Mouse (Mus musculus): ENCODE measurements around the gene Gm11020. TPM values are rescaled to one million over a fixed set of nuclear protein-coding genes. Genes with fewer than 3 reads are reported as not detected.

The Gm11020 gene
- total RNA-seq, 2 experiments from 2014 or later: not detected

GRCm38 (mm10) chr8:104342426-104342825 lies 21.1 kb downstream of the Gm11020 start:
- no peak for DNase-seq

DNA sequence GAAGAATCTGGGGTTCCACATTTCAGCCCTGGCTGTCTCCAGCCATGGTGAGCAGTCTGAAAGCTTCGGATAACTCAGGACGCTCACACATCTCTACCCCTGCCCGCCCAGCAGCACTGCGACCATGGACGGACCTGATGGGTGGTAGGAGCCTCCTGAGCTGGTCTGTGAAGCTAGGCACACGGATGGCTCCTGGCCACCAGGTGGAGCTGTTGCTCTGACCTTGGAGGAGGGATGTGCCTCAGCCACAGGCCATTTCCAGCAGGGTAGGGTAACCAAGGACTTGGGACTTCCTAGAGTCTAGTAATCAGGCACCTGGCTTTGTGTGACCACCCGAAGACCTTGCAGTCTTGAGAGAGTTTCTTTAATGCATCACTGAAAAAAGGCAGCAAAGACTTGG lies 22.6 kb downstream of the Gm11020 start:
- DNase-seq: peak; percentile 90 to 93

DNA sequence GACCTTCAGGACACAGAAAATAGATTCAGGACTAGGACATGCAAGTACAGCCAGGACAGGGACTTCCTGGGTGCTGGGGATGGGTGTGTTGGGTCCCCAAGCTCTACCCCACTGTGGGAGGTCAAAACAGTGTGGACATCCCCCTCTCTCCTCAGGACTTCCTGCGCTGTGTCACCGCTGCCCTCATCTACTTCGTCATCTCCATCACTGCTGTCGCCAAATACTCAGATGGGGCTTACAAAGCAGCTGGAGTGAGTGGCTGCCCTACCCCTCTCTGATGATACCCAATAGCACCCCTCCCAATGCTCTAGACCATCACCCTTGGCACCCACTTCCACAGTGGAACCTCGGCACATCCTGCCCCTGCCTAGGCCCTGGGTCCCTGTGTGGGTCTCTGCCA lies 23.3 kb downstream of the Gm11020 start:
- DNase-seq: no peak

DNA sequence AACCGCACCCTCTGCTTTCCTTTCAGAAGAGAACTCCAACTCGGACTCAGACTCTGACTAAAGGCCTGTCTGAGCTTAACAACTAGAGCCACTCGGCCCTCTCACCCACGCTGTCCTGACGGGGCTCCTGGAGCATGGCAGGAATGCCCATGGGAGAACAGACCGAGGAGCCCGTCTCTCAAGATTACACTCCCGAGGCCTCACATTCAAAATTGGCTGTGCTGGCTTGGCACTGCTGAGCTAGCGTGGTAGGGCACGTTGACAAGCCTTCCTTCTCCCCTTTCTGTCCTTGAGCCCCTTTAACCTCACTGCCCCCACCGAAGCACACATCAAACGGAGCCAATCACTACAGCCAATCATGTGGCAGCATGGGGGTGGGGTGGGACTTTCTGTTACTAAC lies 25.3 kb downstream of the Gm11020 start:
- peak; percentile 18 to 42 for DNase-seq

DNA sequence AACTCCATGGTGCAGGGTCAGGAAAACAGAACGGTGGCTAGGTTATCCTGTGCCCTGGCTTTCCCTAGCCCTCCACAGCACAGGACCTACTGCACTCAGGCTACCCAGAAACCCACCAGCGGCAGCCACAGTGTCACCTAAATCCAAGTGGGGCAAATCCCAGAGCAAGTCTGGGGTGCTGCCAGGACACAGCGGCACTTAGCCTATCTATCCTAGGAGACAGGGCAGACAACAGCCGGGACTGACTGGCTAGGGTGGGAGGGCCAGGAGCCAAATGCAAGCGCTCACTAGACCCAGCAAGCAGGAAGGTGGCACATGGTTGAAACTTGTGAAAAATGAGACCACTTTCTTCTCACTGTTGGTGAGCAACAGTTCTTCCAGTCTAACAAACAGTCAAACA lies 27.6 kb downstream of the Gm11020 start:
- DNase-seq: no peak

- DNase-seq: no peak
Measured at GRCm38 (mm10) chr8:104350047-104350446, 28.7 kb downstream of the Gm11020 start.

DNA sequence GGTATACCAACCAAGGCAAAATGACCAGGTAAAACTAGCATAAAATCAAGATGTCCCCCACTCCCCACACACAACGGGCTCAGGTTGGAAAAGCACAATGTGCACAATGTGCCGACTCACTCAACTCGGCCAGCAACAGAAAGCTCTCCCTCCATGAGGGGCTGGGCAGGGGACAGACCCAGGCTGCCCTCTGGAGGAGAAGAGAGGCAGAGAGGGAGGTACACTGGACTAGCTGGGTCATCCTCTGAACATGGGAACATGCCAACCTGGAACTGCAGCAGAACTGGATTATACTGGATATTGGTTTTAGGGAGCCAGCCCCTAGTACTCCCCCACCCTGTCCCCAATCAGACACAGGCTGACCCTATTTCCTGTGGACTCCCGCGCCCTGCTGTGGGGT lies 31.8 kb downstream of the Gm11020 start:
- DNase-seq: no peak

- no peak for DNase-seq
Measured at GRCm38 (mm10) chr8:104354504-104354903, 33.1 kb downstream of the Gm11020 start.

DNA sequence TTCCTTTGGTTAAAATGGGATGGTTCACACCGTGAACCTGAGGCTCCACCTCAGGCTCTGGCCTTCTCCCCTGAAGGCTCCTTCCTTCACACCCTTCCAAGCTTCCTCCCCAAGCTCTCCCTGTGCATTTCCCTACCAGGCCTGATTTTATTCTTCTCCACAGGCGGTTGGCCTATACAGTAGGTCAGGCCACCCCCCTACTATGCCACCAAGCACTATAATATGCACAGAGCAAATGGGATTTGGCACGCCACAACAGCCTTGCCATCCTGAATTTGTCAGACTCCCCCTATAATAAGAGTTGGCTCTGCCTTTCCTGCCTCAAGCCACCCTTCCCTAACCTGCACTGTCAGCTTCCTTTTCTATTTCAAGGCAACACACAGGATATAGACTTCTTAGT lies 37.3 kb downstream of the Gm11020 start:
- no peak for DNase-seq

DNA sequence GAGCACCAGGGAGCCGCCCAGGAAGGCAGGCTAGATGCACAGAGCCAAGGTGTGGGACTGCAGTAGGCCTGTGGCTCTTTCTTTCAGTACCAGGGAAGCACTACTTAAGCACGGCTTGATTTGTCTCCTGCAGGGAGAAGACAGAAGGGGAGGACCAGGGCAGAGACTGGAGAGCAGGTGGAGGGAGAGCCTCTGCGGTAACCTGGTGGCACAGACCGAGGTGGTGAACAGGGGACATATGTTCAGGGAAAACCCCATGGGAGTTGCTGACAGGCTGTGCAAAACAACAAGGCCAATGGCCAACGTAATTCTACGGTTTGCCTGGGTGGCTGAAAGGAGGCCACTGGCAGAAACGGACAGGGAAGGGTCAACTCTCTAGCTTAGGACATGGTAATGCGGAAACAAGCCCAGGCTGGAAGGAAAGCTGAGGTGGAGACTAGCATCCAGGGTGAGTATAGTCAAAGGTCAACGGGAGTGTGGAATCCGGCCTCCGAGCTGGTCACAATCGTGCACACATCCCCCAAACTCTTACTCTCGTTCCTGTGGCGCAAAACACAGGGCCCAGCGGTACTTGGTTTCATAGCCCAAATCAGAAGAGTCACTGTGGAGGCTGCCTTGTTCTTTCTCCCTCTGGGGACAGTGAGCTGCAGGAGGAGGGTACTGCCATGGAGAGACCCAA lies 38.5 kb downstream of the Gm11020 start:
- no peak for DNase-seq

DNA sequence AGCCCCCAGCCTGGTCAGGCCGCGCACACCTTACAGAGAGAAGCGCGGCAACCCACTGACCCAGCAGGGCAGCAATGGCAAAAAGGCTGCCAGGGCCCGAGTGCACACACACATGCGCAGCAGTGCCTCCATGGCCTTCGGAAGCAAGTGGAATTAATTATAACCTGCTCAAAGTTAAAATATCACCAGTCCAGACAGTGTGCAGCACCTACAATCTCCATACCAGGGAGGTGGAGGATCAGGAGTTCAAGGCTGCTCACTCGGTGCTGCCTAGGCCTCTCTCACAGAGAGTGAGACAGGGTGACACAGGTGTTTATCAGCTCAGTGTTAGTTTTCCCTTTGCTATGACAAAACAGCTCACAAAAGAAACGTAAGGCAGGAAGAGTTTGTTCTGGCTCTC lies 44.3 kb downstream of the Gm11020 start:
- DNase-seq: no peak

- no peak for DNase-seq
Measured at GRCm38 (mm10) chr8:104367398-104367797, 46.0 kb downstream of the Gm11020 start.

GRCm38 (mm10) chr8:104369591-104369990 lies 48.2 kb downstream of the Gm11020 start:
- DNase-seq: no peak

- peak; percentile 28 to 49 for DNase-seq
Measured at GRCm38 (mm10) chr8:104370071-104370470, 48.7 kb downstream of the Gm11020 start.

DNA sequence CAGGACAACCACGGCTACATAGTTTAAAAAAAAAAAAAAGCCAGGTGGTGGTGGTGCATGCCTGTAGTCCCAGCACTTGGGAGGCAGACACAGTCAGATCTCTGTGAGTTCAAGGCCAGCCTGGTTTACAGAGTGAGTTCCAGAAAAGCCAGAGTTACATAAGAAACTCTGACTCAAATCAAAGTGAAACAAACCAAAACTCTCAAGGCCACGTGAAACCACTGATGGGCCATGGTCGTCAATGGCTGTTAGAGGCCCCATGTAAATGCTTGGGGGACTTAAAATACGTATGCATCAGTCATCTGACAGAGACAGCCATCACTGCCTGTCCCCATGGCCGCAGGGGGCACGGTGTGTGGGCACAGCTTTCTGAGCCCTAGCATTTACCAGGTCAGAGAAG lies 49.8 kb downstream of the Gm11020 start:
- peak in 1 of 2 experiments; percentile 16 for DNase-seq

Other genes starting within 250 kb of the Gm11020 start
- gene Cdh5, start 219.9 kb upstream of the Gm11020 start, total RNA-seq (2021): 10 to 100 TPM; 44.1 to 61.4 TPM
- 10 to 100 TPM in 1 of 2 experiments, 1 to 10 TPM in 1; 5.3 to 20.8 TPM for gene Bean1, start 151.1 kb upstream of the Gm11020 start, total RNA-seq (2021)
- 10 to 100 TPM; 79.2 to 80.0 TPM for gene Tk2, start 73.0 kb upstream of the Gm11020 start, total RNA-seq (2021)
- gene Cklf, start 70.7 kb upstream of the Gm11020 start, total RNA-seq (2021): 100 to 1,000 TPM in 1 of 2 experiments, 10 to 100 TPM in 1; 86.6 to 187 TPM
- under 1 TPM; 0.89 to 0.92 TPM for gene Cmtm2a, start 28.4 kb upstream of the Gm11020 start, total RNA-seq (2021)
- gene Gm45711, start 11.5 kb upstream of the Gm11020 start, total RNA-seq (2021): not detected
- not detected for gene Cmtm1, start 11.4 kb upstream of the Gm11020 start, total RNA-seq (2021)
- gene Cmtm2b, start 663 bp downstream of the Gm11020 start, total RNA-seq (2021): under 1 TPM in 1 of 2 experiments, not detected in 1; 0.46 TPM
- gene Cmtm3, start 17.8 kb downstream of the Gm11020 start, total RNA-seq (2021): 100 to 1,000 TPM in 1 of 2 experiments, 10 to 100 TPM in 1; 65.8 to 153 TPM
- gene Cmtm4, start 74.2 kb downstream of the Gm11020 start, total RNA-seq (2021): 10 to 100 TPM; 47.7 to 60.9 TPM
- gene Dync1li2, start 121.5 kb downstream of the Gm11020 start, total RNA-seq (2021): 100 to 1,000 TPM; 122 to 135 TPM
- gene Terb1, start 188.3 kb downstream of the Gm11020 start, total RNA-seq (2021): not detected
- 10 to 100 TPM; 36.4 to 38.4 TPM for gene Nae1, start 213.1 kb downstream of the Gm11020 start, total RNA-seq (2021)
- gene Car7, start 213.1 kb downstream of the Gm11020 start, total RNA-seq (2021): 1 to 10 TPM; 1.5 to 4.1 TPM